Comparison of ENCODE assay signal across 20 mouse cellular contexts in the genomic region with DNA sequence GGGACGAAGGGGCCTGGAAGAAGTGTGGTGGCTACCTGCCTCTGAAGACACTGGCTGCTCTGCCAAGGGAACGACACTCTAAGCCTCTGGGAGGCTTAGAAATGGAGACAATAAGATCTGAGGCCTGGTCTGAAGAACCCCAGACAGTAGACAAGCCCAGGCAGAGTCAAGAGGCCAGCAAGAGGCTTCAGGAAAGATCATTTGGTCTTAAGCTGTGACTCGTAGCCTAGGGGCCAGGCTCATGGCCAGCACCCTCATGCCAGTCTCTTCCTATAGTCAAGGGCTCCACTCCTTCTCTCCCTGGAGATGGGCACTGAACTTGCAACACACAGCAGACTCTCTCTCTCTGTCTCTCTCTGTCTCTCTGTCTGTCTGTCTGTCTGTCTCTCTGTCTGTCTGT. TPM values are rescaled to one million over a fixed set of nuclear protein-coding genes. Genes with fewer than 3 reads are reported as not detected.
A peak's percentile ranks its signal among the peaks of the same experiment; 100 is the strongest.
DNase-seq lines count a peak whose midpoint lies in the region; ATAC-seq and TF ChIP-seq lines count a peak whose summit lies in the region.
"Had no signal": no experiment of that assay in that cellular context is flagged by ENCODE, and none has a peak within 500 bp of the region (broad histone marks: within the 10 kb centered on the region; RNA-seq: fewer than 3 reads in every experiment).

No protein-coding gene starts in this region.

- H3K36me3 ChIP-seq in heart, embryonic 12.5 days, result no peaks in the 10 kb centered on the region
- peaks cover 0 to 22% of the 10 kb centered on the region in 2 experiments; a peak in 2 of 4 replicates for H3K36me3 ChIP-seq in MEL (ENCODE audit: control insufficient read depth in 1 of 2, insufficient read depth in 2 of 2, low read length in 2 of 2)
- no peaks in the 10 kb centered on the region for H3K36me3 ChIP-seq in liver, embryonic 14.5 days (replicated peaks; ENCODE audit: control insufficient read depth, insufficient read depth, low read depth)
- H3K36me3 ChIP-seq in kidney, embryonic 14.5 days (ENCODE audit: control insufficient read depth, insufficient read depth, low read length), result no peaks in the 10 kb centered on the region
- H3K36me3 ChIP-seq: forebrain, embryonic 12.5 days; heart, embryonic 15.5 days; limb, embryonic 12.5 days; lung, embryonic 15.5 days had no signal

- peaks cover 15% of the 10 kb centered on the region for H3K4me1 ChIP-seq in heart, embryonic 12.5 days (replicated peaks)
- peaks cover 10 to 30% of the 10 kb centered on the region in 2 experiments for H3K4me1 ChIP-seq in MEL (ENCODE audit: control insufficient read depth in 1 of 2, insufficient read depth in 2 of 2, low read length in 2 of 2)
- peaks cover 55 to 61% of the 10 kb centered on the region in 2 experiments for H3K4me1 ChIP-seq in liver, embryonic 14.5 days (replicated peaks; ENCODE audit: control insufficient read depth in 2 of 2, insufficient read depth in 2 of 2, low read length in 1 of 2)
- no peaks in the 10 kb centered on the region for H3K4me1 ChIP-seq in kidney, embryonic 14.5 days (ENCODE audit: control insufficient read depth, insufficient read depth, low read length)
- H3K4me1 ChIP-seq: forebrain, embryonic 12.5 days; lung, embryonic 15.5 days had no signal

- peak overlapping the region; percentile 61 for H3K27ac ChIP-seq in heart, embryonic 12.5 days (ENCODE audit: poor library complexity, severe bottlenecking)
- peak overlapping the region; percentile 15; the same call in 1 of the 2 replicates for H3K27ac ChIP-seq in MEL (ENCODE audit: control insufficient read depth, low read depth, low read length)
- H3K27ac ChIP-seq in liver, embryonic 14.5 days, result peak overlapping the region; percentile 99
- H3K27ac ChIP-seq in kidney, embryonic 14.5 days (ENCODE audit: low read depth, low read length), result no peak overlapping the region
- H3K27ac ChIP-seq: forebrain, embryonic 12.5 days; heart, embryonic 15.5 days; limb, embryonic 12.5 days; lung, embryonic 15.5 days had no signal

- H3K9me3 ChIP-seq in heart, embryonic 12.5 days (replicated peaks), result no peaks in the 10 kb centered on the region
- no peaks in the 10 kb centered on the region for H3K9me3 ChIP-seq in MEL (replicated peaks; ENCODE audit: insufficient read depth, low read length)
- no peaks in the 10 kb centered on the region for H3K9me3 ChIP-seq in liver, embryonic 14.5 days (ENCODE audit: control insufficient read depth, low read length)
- no peaks in the 10 kb centered on the region for H3K9me3 ChIP-seq in kidney, embryonic 14.5 days (ENCODE audit: control insufficient read depth, low read length)
- H3K9me3 ChIP-seq: forebrain, embryonic 12.5 days; heart, embryonic 15.5 days; limb, embryonic 12.5 days; lung, embryonic 15.5 days had no signal

- TF ChIP-seq CTCF in MEL (IDR thresholded peaks at IDR 0.05 in 2 of 3, conservative IDR thresholded peaks at IDR 0.05 in 1 of 3; ENCODE audit: control insufficient read depth in 1 of 3, insufficient read depth in 1 of 3, low read depth in 2 of 3, low read length in 3 of 3, poor library complexity in 1 of 3, severe bottlenecking in 1 of 3), result no peak
- no peak for TF ChIP-seq CTCF in liver, embryonic 14.5 days (IDR thresholded peaks at IDR 0.05; ENCODE audit: low read depth)

- no peak for TF ChIP-seq EP300 in MEL (IDR thresholded peaks at IDR 0.05; ENCODE audit: low read depth in 1 of 2, low read length in 2 of 2)
- TF ChIP-seq EP300 in liver, embryonic 14.5 days (IDR thresholded peaks at IDR 0.05; ENCODE audit: low read depth), result no peak

- H3K9ac ChIP-seq in heart, embryonic 12.5 days, result no peak overlapping the region
- H3K9ac ChIP-seq in MEL (ENCODE audit: control insufficient read depth, low read depth, low read length, poor library complexity, severe bottlenecking), result no peak overlapping the region
- peak overlapping the region; percentile 90 for H3K9ac ChIP-seq in liver, embryonic 14.5 days (replicated peaks)
- H3K9ac ChIP-seq in kidney, embryonic 14.5 days (ENCODE audit: low read depth, low read length), result no peak overlapping the region
- H3K9ac ChIP-seq: forebrain, embryonic 12.5 days; heart, embryonic 15.5 days; limb, embryonic 12.5 days; lung, embryonic 15.5 days had no signal

- H3K4me2 ChIP-seq in heart, embryonic 12.5 days, result no peak overlapping the region
- peak overlapping the region; percentile 86 for H3K4me2 ChIP-seq in liver, embryonic 14.5 days (ENCODE audit: low read depth)
- H3K4me2 ChIP-seq in kidney, embryonic 14.5 days (replicated peaks; ENCODE audit: low read depth, low read length), result no peak overlapping the region
- H3K4me2 ChIP-seq: forebrain, embryonic 12.5 days; heart, embryonic 15.5 days; limb, embryonic 12.5 days; lung, embryonic 15.5 days had no signal

- ATAC-seq in heart, embryonic 12.5 days (ENCODE audit: insufficient number of reproducible peaks, low FRiP score), result no peak
- ATAC-seq in liver, embryonic 14.5 days (ENCODE audit: insufficient read depth), result peak; percentile 31
- ATAC-seq in kidney, embryonic 14.5 days (ENCODE audit: low FRiP score, low TSS enrichment), result no peak

- no peaks in the 10 kb centered on the region for H3K27me3 ChIP-seq in heart, embryonic 12.5 days (replicated peaks)
- no peaks in the 10 kb centered on the region for H3K27me3 ChIP-seq in MEL (ENCODE audit: control insufficient read depth in 1 of 2, insufficient read depth in 2 of 2, low read length in 2 of 2)
- no peaks in the 10 kb centered on the region for H3K27me3 ChIP-seq in liver, embryonic 14.5 days (ENCODE audit: control insufficient read depth, insufficient read depth, low read length)
- H3K27me3 ChIP-seq in kidney, embryonic 14.5 days (ENCODE audit: control insufficient read depth, insufficient read depth, low read length), result no peaks in the 10 kb centered on the region
- H3K27me3 ChIP-seq: forebrain, embryonic 12.5 days; heart, embryonic 15.5 days; limb, embryonic 12.5 days; lung, embryonic 15.5 days had no signal

- no peak for TF ChIP-seq RAD21 in MEL (IDR thresholded peaks at IDR 0.05; ENCODE audit: low read depth, low read length)

- no peak for DNase-seq in heart, postnatal 4 days
- no peak for DNase-seq in MEL (ENCODE audit: low read depth, low spot score)
- peak; percentile 43 for DNase-seq in fat pad, adult 2 months (ENCODE audit: extremely low read depth, low read depth, low spot score)
- no peak for DNase-seq in liver, embryonic 14.5 days (ENCODE audit: low read depth in 3 of 3, low spot score in 3 of 3)
- DNase-seq in kidney, adult 9 months, result no peak
- no peak for DNase-seq in kidney, adult 18-20 months
- DNase-seq: adrenal gland, adult 8-10 months; cerebellum, adult 9-11 months; heart, adult 11 months; kidney, adult 8-10 months; midbrain, embryonic 14.5 days; right cerebral cortex, postnatal 14 days had no signal

- TF ChIP-seq POLR2A in MEL (IDR thresholded peaks at IDR 0.05; ENCODE audit: control insufficient read depth in 1 of 2, insufficient read depth in 1 of 2, low read depth in 1 of 2, low read length in 2 of 2, poor library complexity in 1 of 2), result no peak

- WGBS in heart, embryonic 12.5 days, result 71% methylated on average over 3 of the region's 3 CpGs
- 36% methylated on average over 3 of the region's 3 CpGs for WGBS in liver, embryonic 14.5 days (ENCODE audit: insufficient replicate concordance)
- WGBS in kidney, embryonic 14.5 days, result 82% methylated on average over 3 of the region's 3 CpGs

- H3K79me2 ChIP-seq in MEL (ENCODE audit: control insufficient read depth, insufficient read depth, low read length, poor library complexity), result no peaks in the 10 kb centered on the region

- no peak overlapping the region for H3K4me3 ChIP-seq in heart, embryonic 12.5 days
- H3K4me3 ChIP-seq in MEL (ENCODE audit: control insufficient read depth in 1 of 2, insufficient read depth in 1 of 2, low read depth in 2 of 2, low read length in 2 of 2), result no peak overlapping the region
- H3K4me3 ChIP-seq in liver, embryonic 14.5 days (ENCODE audit: insufficient read depth in 1 of 2, low read depth in 2 of 2, low read length in 2 of 2), result peak overlapping the region; percentile 46 to 52
- H3K4me3 ChIP-seq in kidney, embryonic 14.5 days (ENCODE audit: low read length), result no peak overlapping the region
- H3K4me3 ChIP-seq: forebrain, embryonic 12.5 days; heart, embryonic 15.5 days; limb, embryonic 12.5 days; lung, embryonic 15.5 days; myocyte had no signal

TF ChIP-seq in MEL, 35 proteins besides CTCF, POLR2A, EP300 and RAD21 (continues in another document):
- TF ChIP-seq SIN3A (IDR thresholded peaks at IDR 0.05; ENCODE audit: low read length), result no peak
- no peak for TF ChIP-seq TAL1 (IDR thresholded peaks at IDR 0.05; ENCODE audit: low read length)
- no peak for TF ChIP-seq E2F4 (IDR thresholded peaks at IDR 0.05; ENCODE audit: borderline replicate concordance, low read depth, low read length)

RNA-seq across cellular contexts. Expression of a gene that starts 12.2 kb away (rescaled TPM):
- 0.10 and 0.12 TPM in 2 replicates for polyA plus RNA-seq in heart, embryonic 12.5 days (2016; fragmentation: Nextera tagmentation; extraction: Ambion mirVana)
- total RNA-seq in heart, postnatal 4 days (2021), result under 1 TPM; 0.27 to 0.33 TPM
- not detected in 2 replicates for total RNA-seq in MEL (2012; rRNA removed)
- polyA plus RNA-seq in MEL (2012; ENCODE audit: insufficient read depth in 1 of 2, insufficient read length in 2 of 2, low read depth in 1 of 2, low replicate concordance in 2 of 2, missing spikeins in 1 of 2), result not detected
- polyA plus RNA-seq in liver, embryonic 14.5 days (2012; rRNA removed), result 0.26 and 0.33 TPM in 2 replicates
- 0.23 and 0.28 TPM in 2 replicates for polyA plus RNA-seq in liver, embryonic 14.5 days (2014; fragmentation: Nextera tagmentation; extraction: Ambion mirVana)
- 0.50 and 0.61 TPM in 2 replicates for polyA plus RNA-seq in kidney, embryonic 14.5 days (2014; fragmentation: Nextera tagmentation; extraction: Ambion mirVana)
- total RNA-seq: gastrocnemius, adult 8-10 months had no signal

RNA-seq across cellular contexts. Expression of a gene that starts 28.8 kb away (rescaled TPM):
- polyA plus RNA-seq in heart, embryonic 12.5 days (2016; fragmentation: Nextera tagmentation; extraction: Ambion mirVana), result 14.1 and 14.4 TPM in 2 replicates
- total RNA-seq in heart, postnatal 4 days (2021), result 1 to 10 TPM; 4.0 to 4.3 TPM
- total RNA-seq in MEL (2012; rRNA removed), result 3.1 and 3.2 TPM in 2 replicates
- polyA plus RNA-seq in MEL (2012; ENCODE audit: insufficient read depth in 1 of 2, insufficient read length in 2 of 2, low read depth in 1 of 2, low replicate concordance in 2 of 2, missing spikeins in 1 of 2), result 1 to 10 TPM in 1 of 2 experiments, not detected in 1; 3.6 TPM
- polyA plus RNA-seq in liver, embryonic 14.5 days (2012; rRNA removed), result 17.8 and 18.7 TPM in 2 replicates
- polyA plus RNA-seq in liver, embryonic 14.5 days (2014; fragmentation: Nextera tagmentation; extraction: Ambion mirVana), result 30.3 and 32.5 TPM in 2 replicates
- 5.4 and 8.8 TPM in 2 replicates for polyA plus RNA-seq in kidney, embryonic 14.5 days (2014; fragmentation: Nextera tagmentation; extraction: Ambion mirVana)

RNA-seq across cellular contexts. Expression of a gene that starts 44.2 kb away (rescaled TPM):
- polyA plus RNA-seq in heart, embryonic 12.5 days (2016; fragmentation: Nextera tagmentation; extraction: Ambion mirVana), result 91.4 and 95.4 TPM in 2 replicates
- 10 to 100 TPM; 44.7 to 47.0 TPM for total RNA-seq in heart, postnatal 4 days (2021)
- total RNA-seq in MEL (2012; rRNA removed), result 74.8 and 79.3 TPM in 2 replicates
- polyA plus RNA-seq in MEL (2012; ENCODE audit: insufficient read depth in 1 of 2, insufficient read length in 2 of 2, low read depth in 1 of 2, low replicate concordance in 2 of 2, missing spikeins in 1 of 2), result 100 to 1,000 TPM; 106 to 225 TPM
- 13.6 and 27.2 TPM in 2 replicates for polyA plus RNA-seq in liver, embryonic 14.5 days (2012; rRNA removed)
- polyA plus RNA-seq in liver, embryonic 14.5 days (2014; fragmentation: Nextera tagmentation; extraction: Ambion mirVana), result 54.5 and 58.2 TPM in 2 replicates
- polyA plus RNA-seq in kidney, embryonic 14.5 days (2014; fragmentation: Nextera tagmentation; extraction: Ambion mirVana), result 125 and 142 TPM in 2 replicates

Comparison
In these comparisons a context has a peak if more than half of its experiments do, and no peak if none do; other contexts are left out.
1. H3K4me3 ChIP-seq: peak in liver, embryonic 14.5 days (2 of 2); none in heart, embryonic 12.5 days (single experiment), MEL (0 of 2) and kidney, embryonic 14.5 days (single experiment).